Mouse (Mus musculus): ENCODE measurements around the gene Gm6803. TPM values are rescaled to one million over a fixed set of nuclear protein-coding genes. Genes with fewer than 3 reads are reported as not detected.
"Not testable (repeated sequence)": the region's sequence is repeated elsewhere in the genome, so short reads cannot be mapped to it uniquely, and the experiment has no call there.

The Gm6803 gene
- not detected in 2 replicates for polyA plus RNA-seq (2015; fragmentation: Nextera tagmentation; extraction: Ambion mirVana)

- ATAC-seq (ENCODE audit: insufficient read depth); H3K4me3 ChIP-seq (replicated peaks): not testable (repeated sequence)
- WGBS (ENCODE audit: insufficient replicate concordance), result 66% methylated on average over 2 of the region's 2 CpGs
These were observed at the start of gene Gm6803 for GRCm38 (mm10) chr12:88018671-88019070. TSS of gene Gm6803 (minus strand) at chr12:88018771.

GRCm38 (mm10) chr12:88045226-88045625 lies 26.7 kb upstream of the Gm6803 start:
- 52% methylated on average over 1 of the region's 1 CpGs for whole genome bisulfite sequencing (ENCODE audit: insufficient replicate concordance)
- not testable (repeated sequence) for H3K27me3 ChIP-seq

More at GRCm38 (mm10) chr12:88018671-88019070, at the start of gene Gm6803:
- not testable (repeated sequence) for H3K4me2 ChIP-seq; H3K36me3 ChIP-seq (replicated peaks); H3K27me3 ChIP-seq; H3K27ac ChIP-seq (replicated peaks); H3K4me1 ChIP-seq (replicated peaks); H3K9ac ChIP-seq; H3K9me3 ChIP-seq (replicated peaks)

GRCm38 (mm10) chr12:88039703-88040102 lies 21.1 kb upstream of the Gm6803 start:
- WGBS (ENCODE audit: insufficient replicate concordance), result 67% methylated on average over 1 of the region's 1 CpGs
- H3K4me2 ChIP-seq; H3K36me3 ChIP-seq (replicated peaks); H3K4me1 ChIP-seq (replicated peaks); H3K4me3 ChIP-seq (replicated peaks); H3K9me3 ChIP-seq (replicated peaks); ATAC-seq (ENCODE audit: insufficient read depth); H3K27ac ChIP-seq (replicated peaks); H3K27me3 ChIP-seq; H3K9ac ChIP-seq: not testable (repeated sequence)

More at GRCm38 (mm10) chr12:88045226-88045625, 26.7 kb upstream of the Gm6803 start:
- not testable (repeated sequence) for H3K4me2 ChIP-seq; H3K4me3 ChIP-seq (replicated peaks); H3K27ac ChIP-seq (replicated peaks); H3K4me1 ChIP-seq (replicated peaks); ATAC-seq (ENCODE audit: insufficient read depth); H3K9me3 ChIP-seq (replicated peaks); H3K9ac ChIP-seq; H3K36me3 ChIP-seq (replicated peaks)

- not testable (repeated sequence) for H3K27ac ChIP-seq (replicated peaks)
These were observed 20.5 kb upstream of the Gm6803 start for GRCm38 (mm10) chr12:88039062-88039461.

DNA sequence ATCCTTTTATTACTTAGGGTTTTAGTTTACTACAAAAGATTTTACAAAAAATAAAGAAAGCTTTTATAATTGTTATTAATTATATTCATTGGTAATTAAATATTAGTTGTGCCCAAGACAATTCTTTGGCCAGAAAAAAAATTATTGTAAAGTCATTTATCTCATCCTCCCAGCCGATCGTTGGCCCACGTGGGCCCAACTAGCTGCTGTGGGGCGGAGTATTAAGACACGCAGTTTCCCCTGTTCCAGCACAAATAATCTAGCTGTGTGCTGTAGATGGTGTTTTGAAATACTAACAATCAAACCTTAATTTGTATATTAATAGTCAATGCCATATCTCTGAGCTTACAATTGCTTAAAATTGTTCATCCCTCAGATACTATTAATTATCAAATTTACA lies 13.7 kb upstream of the Gm6803 start:
- not testable (repeated sequence) for H3K9me3 ChIP-seq (replicated peaks); ATAC-seq (ENCODE audit: insufficient read depth); H3K36me3 ChIP-seq (replicated peaks); H3K27me3 ChIP-seq; H3K9ac ChIP-seq; H3K4me1 ChIP-seq (replicated peaks); H3K4me2 ChIP-seq; H3K27ac ChIP-seq (replicated peaks); H3K4me3 ChIP-seq (replicated peaks)
- WGBS (ENCODE audit: insufficient replicate concordance), result 71% methylated on average over 5 of the region's 5 CpGs

More at GRCm38 (mm10) chr12:88039062-88039461, 20.5 kb upstream of the Gm6803 start:
- not testable (repeated sequence) for H3K9ac ChIP-seq; H3K4me1 ChIP-seq (replicated peaks); H3K27me3 ChIP-seq; H3K4me2 ChIP-seq; H3K9me3 ChIP-seq (replicated peaks); H3K4me3 ChIP-seq (replicated peaks); ATAC-seq (ENCODE audit: insufficient read depth); H3K36me3 ChIP-seq (replicated peaks)

DNA sequence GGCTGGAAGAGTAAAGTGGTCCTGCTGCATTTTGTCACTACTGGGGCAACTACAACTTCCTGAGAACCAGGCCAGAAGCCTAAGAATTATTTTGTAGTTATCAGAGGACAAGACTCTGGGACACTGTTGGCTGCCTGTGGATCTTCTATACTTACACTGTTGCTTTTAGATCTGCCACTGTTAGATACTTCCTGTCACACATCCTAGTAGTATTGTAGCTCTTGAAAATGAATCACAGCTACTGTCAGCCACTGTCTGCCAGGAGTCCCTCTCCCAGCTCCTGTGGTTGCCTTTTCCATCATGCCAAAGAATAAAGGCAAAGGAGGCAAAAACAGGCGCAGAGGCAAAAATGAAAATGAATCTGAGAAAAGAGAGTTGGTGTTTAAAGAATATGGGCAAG lies 8.1 kb upstream of the Gm6803 start, which contains the start of gene Gm2056:
Gene Gm2056 (plus strand): TSS at position 301 of the 400 bp plus-strand sequence.
- not testable (repeated sequence) for H3K9me3 ChIP-seq (replicated peaks); H3K9ac ChIP-seq; ATAC-seq (ENCODE audit: insufficient read depth); H3K4me3 ChIP-seq (replicated peaks); H3K27me3 ChIP-seq; H3K4me1 ChIP-seq (replicated peaks); H3K4me2 ChIP-seq; H3K27ac ChIP-seq (replicated peaks); H3K36me3 ChIP-seq (replicated peaks)
- WGBS (ENCODE audit: insufficient replicate concordance), result 42% methylated on average over 1 of the region's 1 CpGs

DNA sequence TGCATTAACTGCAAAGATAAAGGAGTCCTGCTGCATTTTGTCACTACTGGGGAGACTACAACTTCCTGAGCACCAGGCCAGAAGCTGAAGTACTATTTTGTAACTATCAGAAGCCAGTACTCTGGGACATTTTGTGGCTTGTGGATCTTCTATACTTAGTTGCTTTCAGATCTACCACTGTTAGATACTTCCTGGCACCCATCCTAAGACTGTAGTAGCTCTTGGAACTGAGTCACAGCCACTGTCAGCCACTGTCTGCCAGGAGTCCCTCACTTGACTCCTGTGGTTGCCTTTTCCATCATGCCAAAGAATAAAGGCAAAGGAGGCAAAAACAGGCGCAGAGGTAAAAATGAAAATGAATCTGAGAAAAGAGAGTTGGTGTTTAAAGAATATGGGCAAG lies 7.0 kb downstream of the Gm6803 start, which contains the start of gene Gm2075:
Gene Gm2075 (plus strand): TSS at position 301 of the 400 bp plus-strand sequence.
- WGBS (ENCODE audit: insufficient replicate concordance), result no CpG with 5 or more reads among the region's 1 CpGs
- H3K4me3 ChIP-seq (replicated peaks); H3K27me3 ChIP-seq; H3K9me3 ChIP-seq (replicated peaks); H3K4me1 ChIP-seq (replicated peaks); H3K4me2 ChIP-seq; ATAC-seq (ENCODE audit: insufficient read depth); H3K36me3 ChIP-seq (replicated peaks); H3K27ac ChIP-seq (replicated peaks); H3K9ac ChIP-seq: not testable (repeated sequence)

- not testable (repeated sequence) for H3K4me3 ChIP-seq (replicated peaks); H3K27ac ChIP-seq (replicated peaks); H3K36me3 ChIP-seq (replicated peaks); H3K9ac ChIP-seq; H3K27me3 ChIP-seq; H3K4me1 ChIP-seq (replicated peaks); H3K4me2 ChIP-seq; H3K9me3 ChIP-seq (replicated peaks)
- ATAC-seq (ENCODE audit: insufficient read depth), result peak; percentile 44; the same call in 1 of the 2 replicates
- 34% methylated on average over 3 of the region's 3 CpGs for WGBS (ENCODE audit: insufficient replicate concordance)
These were observed 14.5 kb downstream of the Gm6803 start for GRCm38 (mm10) chr12:88004118-88004517.

DNA sequence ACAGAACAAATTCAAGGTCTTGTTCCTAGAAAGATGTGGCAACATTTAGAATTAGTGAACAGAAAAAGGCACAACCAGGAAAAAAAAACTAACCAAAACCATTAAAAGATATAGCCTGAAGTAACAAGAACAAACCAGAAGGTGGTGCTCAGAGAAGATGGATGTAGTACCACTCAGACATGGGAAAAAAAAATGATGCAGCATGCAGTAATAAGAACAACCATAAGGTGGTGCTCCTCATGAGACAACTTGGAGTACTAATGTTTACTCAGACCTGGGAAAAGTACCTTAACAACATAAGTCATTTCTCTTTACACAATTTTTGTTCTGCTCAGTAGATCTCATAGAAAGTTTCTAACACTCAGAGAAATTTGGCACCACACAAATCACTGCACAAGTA lies 34.6 kb downstream of the Gm6803 start:
- not testable (repeated sequence) for H3K4me1 ChIP-seq (replicated peaks); H3K4me2 ChIP-seq; H3K36me3 ChIP-seq (replicated peaks); H3K9ac ChIP-seq; H3K9me3 ChIP-seq (replicated peaks); H3K27ac ChIP-seq (replicated peaks); H3K4me3 ChIP-seq (replicated peaks); ATAC-seq (ENCODE audit: insufficient read depth); H3K27me3 ChIP-seq

Other genes with a start within 250 kb of the Gm6803 start
- gene Gm21319, start 243.0 kb downstream of the Gm6803 start, polyA plus RNA-seq (2015; fragmentation: Nextera tagmentation; extraction: Ambion mirVana), result not detected in 2 replicates
- gene Gm21936, start 223.3 kb downstream of the Gm6803 start, polyA plus RNA-seq (2015; fragmentation: Nextera tagmentation; extraction: Ambion mirVana), result not detected in 2 replicates
- gene BB287469, start 202.2 kb downstream of the Gm6803 start, polyA plus RNA-seq (2015; fragmentation: Nextera tagmentation; extraction: Ambion mirVana), result not detected in 2 replicates
- gene Gm2001, start 176.4 kb downstream of the Gm6803 start, polyA plus RNA-seq (2015; fragmentation: Nextera tagmentation; extraction: Ambion mirVana), result not detected in 2 replicates
- not detected in 2 replicates for gene Gm2016, start 144.7 kb downstream of the Gm6803 start, polyA plus RNA-seq (2015; fragmentation: Nextera tagmentation; extraction: Ambion mirVana)
- not detected in 2 replicates for gene Gm2022, start 123.4 kb downstream of the Gm6803 start, polyA plus RNA-seq (2015; fragmentation: Nextera tagmentation; extraction: Ambion mirVana)
- not detected in 2 replicates for gene Gm2035, start 98.9 kb downstream of the Gm6803 start, polyA plus RNA-seq (2015; fragmentation: Nextera tagmentation; extraction: Ambion mirVana)
- not detected in 2 replicates for gene Gm2042, start 64.7 kb downstream of the Gm6803 start, polyA plus RNA-seq (2015; fragmentation: Nextera tagmentation; extraction: Ambion mirVana)
- not detected in 2 replicates for gene Gm2075, start 6.9 kb downstream of the Gm6803 start, polyA plus RNA-seq (2015; fragmentation: Nextera tagmentation; extraction: Ambion mirVana)
- gene Gm2056, start 8.2 kb upstream of the Gm6803 start, polyA plus RNA-seq (2015; fragmentation: Nextera tagmentation; extraction: Ambion mirVana), result not detected in 2 replicates
- gene Gm16368, start 64.9 kb upstream of the Gm6803 start, polyA plus RNA-seq (2015; fragmentation: Nextera tagmentation; extraction: Ambion mirVana), result not detected in 2 replicates
- gene Gm10436, start 163.3 kb upstream of the Gm6803 start, polyA plus RNA-seq (2015; fragmentation: Nextera tagmentation; extraction: Ambion mirVana), result not detected in 2 replicates
- not detected in 2 replicates for gene Gm8332, start 231.3 kb upstream of the Gm6803 start, polyA plus RNA-seq (2015; fragmentation: Nextera tagmentation; extraction: Ambion mirVana)